Mouse (Mus musculus): ENCODE data around the gene Nr2f2. TPM values are rescaled to one million over a fixed set of nuclear protein-coding genes. Genes with fewer than 3 reads are reported as not detected.

Nr2f2 gene
- total and polyA plus RNA-seq, 2 experiments from 2014 or later: 43.1 to 74.2 TPM

DNA sequence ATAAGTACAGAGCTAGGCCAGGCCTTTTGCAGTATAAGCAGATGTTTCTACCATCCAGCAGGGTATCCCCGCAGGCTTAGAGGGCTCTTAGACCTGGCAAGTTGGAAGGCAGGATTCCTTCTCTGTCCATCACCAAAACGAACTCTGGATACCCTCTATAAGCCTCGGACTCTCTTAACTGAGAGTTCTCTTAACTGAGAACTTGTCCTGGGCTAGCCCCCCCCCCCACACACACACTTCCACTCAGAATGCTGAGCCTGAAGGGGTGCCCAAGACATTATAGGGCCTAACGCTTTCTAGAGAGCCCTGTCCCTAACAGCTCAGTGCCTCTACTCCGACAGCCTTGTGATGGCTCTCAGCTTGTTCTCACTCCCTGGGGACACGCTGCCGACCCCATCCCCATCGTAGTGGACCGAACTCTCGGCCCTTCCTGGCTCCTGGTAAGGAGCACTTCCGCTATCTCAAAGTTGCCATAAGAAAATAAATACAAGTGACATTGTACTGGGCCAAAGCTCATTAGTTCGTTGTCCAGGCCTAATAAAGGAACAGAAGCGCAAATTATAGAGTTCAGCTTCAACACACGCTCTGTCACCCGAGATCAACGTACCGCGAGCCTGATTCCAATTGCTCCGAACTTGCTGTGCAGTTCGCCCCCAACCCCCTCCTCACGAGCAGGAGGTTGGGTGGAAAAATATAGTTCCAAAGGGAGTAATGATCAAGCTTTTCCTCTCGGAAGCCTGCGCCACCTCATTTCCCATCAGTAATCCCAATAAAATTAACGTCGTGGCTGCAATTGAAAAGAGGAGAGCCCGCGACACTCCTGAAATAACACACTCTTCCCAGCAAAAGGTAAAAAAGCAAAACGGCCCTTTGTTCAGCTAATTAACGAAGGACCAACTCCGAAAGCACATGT, 18.2 kb downstream of the Nr2f2 start:
- Histone ChIP-seq H3K36me3 (ENCODE audit: insufficient read depth, low read length) (no peaks in the 10 kb centered on the region), H3K9ac (replicated peaks; ENCODE audit: low read length) (peak overlapping the region; percentile 38), H3K4me3 (ENCODE audit: low read length) (peak overlapping the region; percentile 9), H3K27ac (peak overlapping the region; percentile 92), H3K27me3 (ENCODE audit: insufficient read depth, low read length) (peaks cover 18% of the 10 kb centered on the region; the same call in 1 of the 2 replicates), H3K4me2 (ENCODE audit: low read depth, low read length) (peak overlapping the region; percentile 68), H3K4me1 (ENCODE audit: insufficient read depth, low read length) (no peaks in the 10 kb centered on the region; the same call in 1 of the 2 replicates), H3K9me3 (ENCODE audit: low read length) (no peaks in the 10 kb centered on the region)
- no peak for TF ChIP-seq CTCF (IDR thresholded peaks at IDR 0.05; ENCODE audit: low read depth)
- ATAC-seq (no peak), DNase-seq (ENCODE audit: low spot score) (no peak)
- 23% methylated on average over 30 of the region's 30 CpGs for WGBS

DNA sequence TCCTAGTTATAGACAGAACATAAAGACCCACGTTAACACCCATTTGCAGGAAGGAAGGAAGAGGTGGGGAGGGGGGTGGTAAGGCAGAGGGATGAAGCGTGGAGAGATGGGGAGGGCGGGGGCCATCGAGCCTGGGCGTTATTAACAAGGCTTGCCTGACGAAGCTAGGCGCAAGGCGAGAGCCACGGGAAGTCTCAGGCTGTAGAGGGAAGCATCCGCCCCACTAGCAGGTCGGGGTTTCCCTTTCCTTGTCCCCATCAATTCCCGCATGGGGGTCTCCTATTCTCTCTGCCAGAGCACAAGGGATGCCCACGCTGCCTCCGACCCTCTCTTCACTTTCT, 18.9 kb downstream of the Nr2f2 start:
- TF ChIP-seq CTCF (IDR thresholded peaks at IDR 0.05; ENCODE audit: low read depth): no peak
- H3K9ac ChIP-seq (replicated peaks; ENCODE audit: low read length): peak overlapping the region; percentile 22
- no peaks in the 10 kb centered on the region; the same call in 1 of the 2 replicates for H3K4me1 ChIP-seq (ENCODE audit: insufficient read depth, low read length)
- 0 out of 2 replicates have a peak overlapping the region, but pooled peaks have one; percentile 1 for H3K4me3 ChIP-seq (ENCODE audit: low read length)
- no peaks in the 10 kb centered on the region for H3K9me3 ChIP-seq (ENCODE audit: low read length)
- peak overlapping the region; percentile 92 for H3K27ac ChIP-seq
- DNase-seq (ENCODE audit: low spot score) (no peak), ATAC-seq (no peak)
- H3K27me3 ChIP-seq (ENCODE audit: insufficient read depth, low read length): peaks cover 19% of the 10 kb centered on the region; the same call in 1 of the 2 replicates
- H3K4me2 ChIP-seq (ENCODE audit: low read depth, low read length): peak overlapping the region; percentile 68
- no peaks in the 10 kb centered on the region for H3K36me3 ChIP-seq (ENCODE audit: insufficient read depth, low read length)
- 23% methylated on average over 14 of the region's 14 CpGs for WGBS

GRCm38 (mm10) chr7:70346951-70347617, 19.5 kb downstream of the Nr2f2 start:
- Histone ChIP-seq H3K4me1 (ENCODE audit: insufficient read depth, low read length) (no peaks in the 10 kb centered on the region; the same call in 1 of the 2 replicates), H3K9ac (replicated peaks; ENCODE audit: low read length) (peak overlapping the region; percentile 37; the same call in 1 of the 2 replicates), H3K36me3 (ENCODE audit: insufficient read depth, low read length) (no peaks in the 10 kb centered on the region), H3K4me2 (ENCODE audit: low read depth, low read length) (peak overlapping the region; percentile 68), H3K27me3 (ENCODE audit: insufficient read depth, low read length) (peaks cover 19% of the 10 kb centered on the region; the same call in 1 of the 2 replicates), H3K27ac (peak overlapping the region; percentile 92), H3K9me3 (ENCODE audit: low read length) (no peaks in the 10 kb centered on the region), H3K4me3 (ENCODE audit: low read length) (0 out of 2 replicates have a peak overlapping the region, but pooled peaks have one; percentile 1)
- no peak for TF ChIP-seq CTCF (IDR thresholded peaks at IDR 0.05; ENCODE audit: low read depth)
- 21% methylated on average over 20 of the region's 20 CpGs for WGBS
- DNase-seq (ENCODE audit: low spot score): no peak
- ATAC-seq: no peak

DNA sequence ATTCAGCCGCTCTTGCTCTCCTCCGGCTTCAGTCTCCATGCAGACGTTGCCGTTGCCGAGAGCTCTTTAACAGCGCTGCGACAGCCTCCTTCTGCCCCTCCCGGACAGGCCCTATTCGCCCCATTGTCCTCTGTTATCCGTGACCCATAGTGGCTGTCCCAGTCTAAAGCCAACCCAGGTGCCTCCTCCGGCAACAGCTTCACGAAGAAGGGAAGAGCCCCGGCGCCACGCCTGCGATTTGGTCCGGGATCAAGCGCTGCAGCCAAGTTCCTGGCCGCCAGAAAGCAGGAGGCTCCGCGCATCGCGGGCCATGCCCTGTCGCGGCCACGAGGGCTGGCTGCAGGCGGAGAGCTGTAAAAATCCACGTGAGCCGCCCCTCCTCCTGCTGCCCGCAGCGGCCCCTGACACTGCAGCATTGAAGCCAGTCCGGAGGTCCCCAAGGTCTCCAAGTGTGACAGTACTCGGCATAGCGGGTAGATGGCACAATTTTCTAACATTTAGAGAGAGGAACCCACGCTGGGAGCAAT, 20.5 kb downstream of the Nr2f2 start:
- H3K27ac ChIP-seq: peak overlapping the region; percentile 92
- TF ChIP-seq CTCF (IDR thresholded peaks at IDR 0.05; ENCODE audit: low read depth): peak; percentile 69
- no peaks in the 10 kb centered on the region for H3K36me3 ChIP-seq (ENCODE audit: insufficient read depth, low read length)
- no peaks in the 10 kb centered on the region; the same call in 1 of the 2 replicates for H3K4me1 ChIP-seq (ENCODE audit: insufficient read depth, low read length)
- ATAC-seq (peak; percentile 87), DNase-seq (ENCODE audit: low spot score) (peak; percentile 93)
- H3K27me3 ChIP-seq (ENCODE audit: insufficient read depth, low read length): peaks cover 19% of the 10 kb centered on the region; the same call in 1 of the 2 replicates
- H3K4me3 ChIP-seq (ENCODE audit: low read length): peak overlapping the region; percentile 37
- 3% methylated on average over 35 of the region's 35 CpGs for whole genome bisulfite sequencing
- H3K9me3 ChIP-seq (ENCODE audit: low read length): no peaks in the 10 kb centered on the region
- peak overlapping the region; percentile 68 for H3K4me2 ChIP-seq (ENCODE audit: low read depth, low read length)
- peak overlapping the region; percentile 37; the same call in 1 of the 2 replicates for H3K9ac ChIP-seq (replicated peaks; ENCODE audit: low read length)

- Histone ChIP-seq H3K4me3 (ENCODE audit: low read length) (no peak overlapping the region), H3K4me1 (ENCODE audit: insufficient read depth, low read length) (no peaks in the 10 kb centered on the region), H3K9me3 (ENCODE audit: low read length) (no peaks in the 10 kb centered on the region), H3K27me3 (ENCODE audit: insufficient read depth, low read length) (peaks cover 29% of the 10 kb centered on the region; the same call in 1 of the 2 replicates), H3K4me2 (ENCODE audit: low read depth, low read length) (peak overlapping the region; percentile 13; the same call in 1 of the 2 replicates), H3K27ac (peak overlapping the region; percentile 62), H3K9ac (replicated peaks; ENCODE audit: low read length) (no peak overlapping the region; the same call in 1 of the 2 replicates), H3K36me3 (ENCODE audit: insufficient read depth, low read length) (no peaks in the 10 kb centered on the region)
- ATAC-seq (no peak), DNase-seq (ENCODE audit: low spot score) (peak; percentile 10)
- 29% methylated on average over 5 of the region's 5 CpGs for WGBS
- no peak for TF ChIP-seq CTCF (IDR thresholded peaks at IDR 0.05; ENCODE audit: low read depth)
Observed at GRCm38 (mm10) chr7:70343426-70343825, 23.1 kb downstream of the Nr2f2 start.

GRCm38 (mm10) chr7:70342771-70343170, 23.8 kb downstream of the Nr2f2 start:
- 36% methylated on average over 8 of the region's 8 CpGs for WGBS
- Histone ChIP-seq H3K36me3 (ENCODE audit: insufficient read depth, low read length) (no peaks in the 10 kb centered on the region), H3K4me1 (ENCODE audit: insufficient read depth, low read length) (no peaks in the 10 kb centered on the region), H3K9ac (replicated peaks; ENCODE audit: low read length) (no peak overlapping the region), H3K27me3 (ENCODE audit: insufficient read depth, low read length) (peaks cover 35% of the 10 kb centered on the region), H3K4me3 (ENCODE audit: low read length) (no peak overlapping the region), H3K4me2 (ENCODE audit: low read depth, low read length) (peak overlapping the region; percentile 13; the same call in 1 of the 2 replicates), H3K27ac (peak overlapping the region; percentile 62; the same call in 1 of the 2 replicates), H3K9me3 (ENCODE audit: low read length) (no peaks in the 10 kb centered on the region)
- DNase-seq (ENCODE audit: low spot score) (peak; percentile 2), ATAC-seq (no peak)
- TF ChIP-seq CTCF (IDR thresholded peaks at IDR 0.05; ENCODE audit: low read depth): no peak

Measured in hindbrain, postnatal 0 days (tissue).